Mouse (Mus musculus): ENCODE results near the gene Plxna2. TPM values are rescaled to one million over a fixed set of nuclear protein-coding genes. Genes with fewer than 3 reads are reported as not detected.

Plxna2 gene
- polyA plus RNA-seq, 1 experiment, result 8.9 TPM

- Histone ChIP-seq H3K27ac (ENCODE audit: insufficient read depth, low read depth, low read length) (no peak overlapping the region), H3K27me3 (ENCODE audit: control insufficient read depth, insufficient read depth, low read length) (no peaks in the 10 kb centered on the region), H3K36me3 (ENCODE audit: control insufficient read depth, insufficient read depth, low read length) (no peaks in the 10 kb centered on the region), H3K4me1 (ENCODE audit: control insufficient read depth, insufficient read depth, insufficient read length, low read length) (peaks cover 5% of the 10 kb centered on the region; the same call in 1 of the 2 replicates), H3K4me3 (ENCODE audit: low read depth, low read length) (no peak overlapping the region)
- TF ChIP-seq CTCF (IDR thresholded peaks at IDR 0.05; ENCODE audit: extremely low read depth, insufficient read length, insufficient replicate concordance, low read depth, low read length) (no peak), POLR2A (IDR thresholded peaks at IDR 0.05; ENCODE audit: low read depth, low read length) (no peak)
- 8% methylated on average over 6 of the region's 6 CpGs for WGBS
Measured at GRCm38 (mm10) chr1:194746332-194747249, 128.6 kb downstream of the Plxna2 start.

- Histone ChIP-seq H3K4me3 (ENCODE audit: low read depth, low read length) (no peak overlapping the region), H3K27ac (ENCODE audit: insufficient read depth, low read depth, low read length) (no peak overlapping the region), H3K27me3 (ENCODE audit: control insufficient read depth, insufficient read depth, low read length) (no peaks in the 10 kb centered on the region), H3K36me3 (ENCODE audit: control insufficient read depth, insufficient read depth, low read length) (no peaks in the 10 kb centered on the region), H3K4me1 (ENCODE audit: control insufficient read depth, insufficient read depth, insufficient read length, low read length) (peaks cover 5% of the 10 kb centered on the region; the same call in 1 of the 2 replicates)
- TF ChIP-seq CTCF (IDR thresholded peaks at IDR 0.05; ENCODE audit: extremely low read depth, insufficient read length, insufficient replicate concordance, low read depth, low read length), result no peak
- TF ChIP-seq POLR2A (IDR thresholded peaks at IDR 0.05; ENCODE audit: low read depth, low read length), result no peak
Measured at GRCm38 (mm10) chr1:194747258-194747657, 129.2 kb downstream of the Plxna2 start.

GRCm38 (mm10) chr1:194753168-194753567, 135.2 kb downstream of the Plxna2 start:
- Histone ChIP-seq H3K27ac (ENCODE audit: insufficient read depth, low read depth, low read length) (no peak overlapping the region), H3K4me3 (ENCODE audit: low read depth, low read length) (no peak overlapping the region), H3K4me1 (ENCODE audit: control insufficient read depth, insufficient read depth, insufficient read length, low read length) (no peaks in the 10 kb centered on the region), H3K27me3 (ENCODE audit: control insufficient read depth, insufficient read depth, low read length) (no peaks in the 10 kb centered on the region), H3K36me3 (ENCODE audit: control insufficient read depth, insufficient read depth, low read length) (peaks cover 2% of the 10 kb centered on the region)
- WGBS, result 52% methylated on average over 2 of the region's 2 CpGs
- TF ChIP-seq CTCF (IDR thresholded peaks at IDR 0.05; ENCODE audit: extremely low read depth, insufficient read length, insufficient replicate concordance, low read depth, low read length) (no peak), POLR2A (IDR thresholded peaks at IDR 0.05; ENCODE audit: low read depth, low read length) (no peak)

GRCm38 (mm10) chr1:194756001-194756400, 138.0 kb downstream of the Plxna2 start:
- Histone ChIP-seq H3K27ac (ENCODE audit: insufficient read depth, low read depth, low read length) (no peak overlapping the region), H3K36me3 (ENCODE audit: control insufficient read depth, insufficient read depth, low read length) (peaks cover 4% of the 10 kb centered on the region), H3K4me3 (ENCODE audit: low read depth, low read length) (no peak overlapping the region), H3K4me1 (ENCODE audit: control insufficient read depth, insufficient read depth, insufficient read length, low read length) (no peaks in the 10 kb centered on the region), H3K27me3 (ENCODE audit: control insufficient read depth, insufficient read depth, low read length) (no peaks in the 10 kb centered on the region)
- TF ChIP-seq CTCF (IDR thresholded peaks at IDR 0.05; ENCODE audit: extremely low read depth, insufficient read length, insufficient replicate concordance, low read depth, low read length) (no peak), POLR2A (IDR thresholded peaks at IDR 0.05; ENCODE audit: low read depth, low read length) (no peak)

- Histone ChIP-seq H3K27ac (ENCODE audit: insufficient read depth, low read depth, low read length) (no peak overlapping the region), H3K4me1 (ENCODE audit: control insufficient read depth, insufficient read depth, insufficient read length, low read length) (no peaks in the 10 kb centered on the region), H3K4me3 (ENCODE audit: low read depth, low read length) (no peak overlapping the region), H3K36me3 (ENCODE audit: control insufficient read depth, insufficient read depth, low read length) (peaks cover 4% of the 10 kb centered on the region), H3K27me3 (ENCODE audit: control insufficient read depth, insufficient read depth, low read length) (no peaks in the 10 kb centered on the region)
- WGBS, result 88% methylated on average over 2 of the region's 2 CpGs
- TF ChIP-seq CTCF (IDR thresholded peaks at IDR 0.05; ENCODE audit: extremely low read depth, insufficient read length, insufficient replicate concordance, low read depth, low read length) (no peak), POLR2A (IDR thresholded peaks at IDR 0.05; ENCODE audit: low read depth, low read length) (no peak)
Measured at GRCm38 (mm10) chr1:194756409-194756808, 138.4 kb downstream of the Plxna2 start.

GRCm38 (mm10) chr1:194756863-194757262, 138.8 kb downstream of the Plxna2 start:
- Histone ChIP-seq H3K27me3 (ENCODE audit: control insufficient read depth, insufficient read depth, low read length) (no peaks in the 10 kb centered on the region), H3K36me3 (ENCODE audit: control insufficient read depth, insufficient read depth, low read length) (peaks cover 4% of the 10 kb centered on the region), H3K27ac (ENCODE audit: insufficient read depth, low read depth, low read length) (no peak overlapping the region), H3K4me1 (ENCODE audit: control insufficient read depth, insufficient read depth, insufficient read length, low read length) (no peaks in the 10 kb centered on the region), H3K4me3 (ENCODE audit: low read depth, low read length) (no peak overlapping the region)
- TF ChIP-seq POLR2A (IDR thresholded peaks at IDR 0.05; ENCODE audit: low read depth, low read length) (no peak), CTCF (IDR thresholded peaks at IDR 0.05; ENCODE audit: extremely low read depth, insufficient read length, insufficient replicate concordance, low read depth, low read length) (no peak)
- 83% methylated on average over 3 of the region's 3 CpGs for WGBS

GRCm38 (mm10) chr1:194761432-194762212, 143.6 kb downstream of the Plxna2 start:
- Histone ChIP-seq H3K4me3 (ENCODE audit: low read depth, low read length) (no peak overlapping the region), H3K27me3 (ENCODE audit: control insufficient read depth, insufficient read depth, low read length) (no peaks in the 10 kb centered on the region), H3K27ac (ENCODE audit: insufficient read depth, low read depth, low read length) (no peak overlapping the region), H3K4me1 (ENCODE audit: control insufficient read depth, insufficient read depth, insufficient read length, low read length) (no peaks in the 10 kb centered on the region), H3K36me3 (ENCODE audit: control insufficient read depth, insufficient read depth, low read length) (peaks cover 16% of the 10 kb centered on the region)
- 58% methylated on average over 2 of the region's 2 CpGs for WGBS
- no peak for TF ChIP-seq POLR2A (IDR thresholded peaks at IDR 0.05; ENCODE audit: low read depth, low read length)
- TF ChIP-seq CTCF (IDR thresholded peaks at IDR 0.05; ENCODE audit: extremely low read depth, insufficient read length, insufficient replicate concordance, low read depth, low read length), result peak; percentile 42; the same call in 1 of the 2 replicates

Measured in small intestine, adult 2 months (tissue).